Mouse (Mus musculus): ENCODE measurements around the gene Wars2. TPM values are rescaled to one million over a fixed set of nuclear protein-coding genes. Genes with fewer than 3 reads are reported as not detected.
A peak's percentile ranks its signal among the peaks of the same experiment; 100 is the strongest.

The Wars2 gene
- polyA plus RNA-seq, 1 experiment from 2014 or later, result 8.2 TPM

GRCm38 (mm10) chr3:99240811-99241738 is 100.2 kb downstream of the Wars2 start:
- no peak; the same call in 1 of the 2 replicates for ATAC-seq (ENCODE audit: insufficient read depth, low FRiP score)
- Histone ChIP-seq H3K27ac (ENCODE audit: low read length) (no peak overlapping the region), H3K9me3 (replicated peaks; ENCODE audit: control insufficient read depth, low read length) (no peaks in the 10 kb centered on the region), H3K4me1 (ENCODE audit: control insufficient read depth, insufficient read depth, low read length) (no peaks in the 10 kb centered on the region), H3K4me3 (replicated peaks; ENCODE audit: low read length) (peak overlapping the region; percentile 20; the same call in 1 of the 2 replicates), H3K4me2 (ENCODE audit: low read depth, low read length) (peak overlapping the region; percentile 19; the same call in 1 of the 2 replicates), H3K27me3 (ENCODE audit: control insufficient read depth, insufficient read depth, low read length) (peaks cover 90% of the 10 kb centered on the region), H3K9ac (ENCODE audit: low read length) (no peak overlapping the region), H3K36me3 (ENCODE audit: control insufficient read depth, insufficient read depth, low read length) (no peaks in the 10 kb centered on the region)
- WGBS, result under 1% methylated on average over 50 of the region's 50 CpGs

DNA sequence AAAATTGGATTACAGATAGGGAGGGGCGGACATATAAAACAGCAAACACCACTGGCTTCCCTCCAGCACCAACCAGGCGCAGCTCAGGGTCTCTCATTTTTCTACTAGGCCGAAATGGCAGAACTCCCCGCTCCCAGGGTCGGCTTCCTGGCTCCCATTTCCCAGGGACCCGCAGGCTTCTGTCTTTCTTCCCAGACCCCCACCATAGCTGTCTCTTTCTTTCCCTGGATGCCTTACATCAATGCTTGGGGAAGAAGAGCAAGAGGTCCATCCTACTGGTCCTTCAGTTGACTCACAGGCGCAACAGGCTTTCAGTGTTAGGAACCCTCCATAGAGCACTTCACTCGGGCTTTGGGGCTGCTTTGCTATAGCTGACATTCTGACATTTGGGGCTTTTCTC is 101.6 kb downstream of the Wars2 start:
- H3K36me3 ChIP-seq (ENCODE audit: control insufficient read depth, insufficient read depth, low read length), result no peaks in the 10 kb centered on the region
- no peak for ATAC-seq (ENCODE audit: insufficient read depth, low FRiP score)
- peaks cover 92% of the 10 kb centered on the region for H3K27me3 ChIP-seq (ENCODE audit: control insufficient read depth, insufficient read depth, low read length)
- no peaks in the 10 kb centered on the region for H3K9me3 ChIP-seq (replicated peaks; ENCODE audit: control insufficient read depth, low read length)
- H3K4me1 ChIP-seq (ENCODE audit: control insufficient read depth, insufficient read depth, low read length), result no peaks in the 10 kb centered on the region
- H3K4me2 ChIP-seq (ENCODE audit: low read depth, low read length), result no peak overlapping the region
- H3K4me3 ChIP-seq (replicated peaks; ENCODE audit: low read length), result no peak overlapping the region
- 7% methylated on average over 8 of the region's 8 CpGs for WGBS
- no peak overlapping the region for H3K9ac ChIP-seq (ENCODE audit: low read length)
- no peak overlapping the region for H3K27ac ChIP-seq (ENCODE audit: low read length)

- Histone ChIP-seq H3K36me3 (ENCODE audit: control insufficient read depth, insufficient read depth, low read length) (no peaks in the 10 kb centered on the region), H3K4me1 (ENCODE audit: control insufficient read depth, insufficient read depth, low read length) (no peaks in the 10 kb centered on the region), H3K9me3 (replicated peaks; ENCODE audit: control insufficient read depth, low read length) (no peaks in the 10 kb centered on the region), H3K27ac (ENCODE audit: low read length) (no peak overlapping the region), H3K27me3 (ENCODE audit: control insufficient read depth, insufficient read depth, low read length) (peaks cover 91% of the 10 kb centered on the region), H3K4me2 (ENCODE audit: low read depth, low read length) (no peak overlapping the region), H3K9ac (ENCODE audit: low read length) (no peak overlapping the region), H3K4me3 (replicated peaks; ENCODE audit: low read length) (no peak overlapping the region)
- no peak for ATAC-seq (ENCODE audit: insufficient read depth, low FRiP score)
- 17% methylated on average over 3 of the region's 3 CpGs for WGBS
Measured at GRCm38 (mm10) chr3:99245341-99245740, 104.5 kb downstream of the Wars2 start.

DNA sequence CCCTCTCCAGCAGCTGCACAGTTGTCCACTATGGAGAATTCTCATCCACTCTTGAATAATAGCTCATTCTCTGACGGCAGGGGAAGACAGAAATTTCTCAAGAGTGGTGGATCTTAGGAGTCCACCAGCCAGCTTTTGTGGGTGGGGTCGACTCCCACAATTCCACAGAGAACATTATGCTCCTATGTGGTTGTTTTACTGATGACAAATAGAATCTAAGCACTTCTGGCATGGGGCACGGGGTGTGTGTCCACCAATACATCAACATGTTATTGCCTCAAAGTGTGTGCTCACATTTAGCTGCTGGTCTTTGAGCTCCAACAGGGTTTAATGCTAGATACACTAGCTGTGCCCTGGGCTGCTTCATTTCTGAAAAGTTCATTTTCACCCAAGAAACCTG is 105.8 kb downstream of the Wars2 start:
- no peak for ATAC-seq (ENCODE audit: insufficient read depth, low FRiP score)
- no peak overlapping the region for H3K9ac ChIP-seq (ENCODE audit: low read length)
- no peak overlapping the region for H3K4me3 ChIP-seq (replicated peaks; ENCODE audit: low read length)
- 28% methylated on average over 3 of the region's 3 CpGs for WGBS
- no peak overlapping the region for H3K27ac ChIP-seq (ENCODE audit: low read length)
- no peaks in the 10 kb centered on the region for H3K4me1 ChIP-seq (ENCODE audit: control insufficient read depth, insufficient read depth, low read length)
- no peaks in the 10 kb centered on the region for H3K9me3 ChIP-seq (replicated peaks; ENCODE audit: control insufficient read depth, low read length)
- H3K36me3 ChIP-seq (ENCODE audit: control insufficient read depth, insufficient read depth, low read length), result no peaks in the 10 kb centered on the region
- H3K27me3 ChIP-seq (ENCODE audit: control insufficient read depth, insufficient read depth, low read length), result peaks cover 93% of the 10 kb centered on the region
- no peak overlapping the region for H3K4me2 ChIP-seq (ENCODE audit: low read depth, low read length)

DNA sequence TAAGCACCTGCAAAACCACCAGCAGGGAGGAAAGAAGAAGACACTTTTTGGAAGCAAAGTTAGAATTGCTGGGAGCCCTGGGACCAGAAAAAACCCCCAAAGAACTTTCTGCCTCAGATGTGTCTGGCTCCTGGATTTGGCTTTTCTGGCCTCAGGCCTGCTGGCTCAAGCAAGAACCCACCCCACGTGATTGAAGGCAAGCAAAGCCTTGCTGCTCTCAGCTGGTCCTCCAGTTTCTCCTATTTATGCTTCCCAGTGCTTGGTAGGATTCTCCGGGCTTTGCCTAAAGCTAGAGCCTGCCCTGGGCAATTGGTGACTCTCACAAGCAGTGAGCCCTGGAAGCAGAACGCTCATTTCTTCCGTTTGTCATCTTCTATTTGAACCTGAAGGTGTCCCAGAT is 106.7 kb downstream of the Wars2 start:
- Histone ChIP-seq H3K9ac (ENCODE audit: low read length) (no peak overlapping the region), H3K4me2 (ENCODE audit: low read depth, low read length) (no peak overlapping the region), H3K27ac (ENCODE audit: low read length) (no peak overlapping the region), H3K9me3 (replicated peaks; ENCODE audit: control insufficient read depth, low read length) (no peaks in the 10 kb centered on the region), H3K27me3 (ENCODE audit: control insufficient read depth, insufficient read depth, low read length) (peaks cover 94% of the 10 kb centered on the region), H3K4me1 (ENCODE audit: control insufficient read depth, insufficient read depth, low read length) (no peaks in the 10 kb centered on the region), H3K36me3 (ENCODE audit: control insufficient read depth, insufficient read depth, low read length) (no peaks in the 10 kb centered on the region), H3K4me3 (replicated peaks; ENCODE audit: low read length) (no peak overlapping the region)
- no peak for ATAC-seq (ENCODE audit: insufficient read depth, low FRiP score)
- 4% methylated on average over 4 of the region's 4 CpGs for WGBS

- H3K4me3 ChIP-seq (replicated peaks; ENCODE audit: low read length), result no peak overlapping the region
Measured at GRCm38 (mm10) chr3:99247996-99248801, 107.3 kb downstream of the Wars2 start.

DNA sequence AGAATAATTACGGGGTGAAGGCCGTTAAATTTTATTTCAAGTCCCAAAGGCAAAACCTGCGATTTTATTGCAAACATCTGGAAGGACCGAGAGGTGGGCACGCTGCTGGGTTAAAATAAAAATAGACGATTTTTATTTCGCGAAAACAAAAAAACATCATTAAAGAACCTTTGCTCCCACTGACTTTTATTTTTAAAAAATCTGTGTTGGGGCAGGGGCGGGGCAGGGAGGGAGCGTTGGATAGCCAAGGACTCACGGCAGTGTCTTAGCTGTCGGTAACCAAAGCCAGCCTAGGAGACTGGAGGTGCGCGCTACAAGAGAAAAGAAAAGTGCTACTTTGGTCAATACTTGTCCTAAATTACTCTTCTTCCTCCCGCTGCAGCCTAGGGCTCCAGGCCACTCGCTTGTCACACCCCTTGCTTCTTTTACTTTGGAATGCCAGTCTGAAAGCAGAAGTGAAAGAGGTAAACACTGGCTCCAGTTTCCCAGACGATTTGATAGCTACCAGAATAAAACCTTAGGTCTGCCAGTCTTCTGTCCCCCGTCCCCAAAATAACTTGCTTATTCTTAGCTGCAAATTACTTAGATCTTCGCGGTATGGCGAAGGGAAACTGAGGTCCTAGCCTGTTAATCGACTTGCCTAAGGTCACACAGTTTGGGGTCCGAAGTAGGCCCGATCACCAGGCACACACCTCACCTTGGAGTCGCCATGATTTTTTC is 108.1 kb downstream of the Wars2 start:
- Histone ChIP-seq H3K27ac (ENCODE audit: low read length) (no peak overlapping the region), H3K4me3 (replicated peaks; ENCODE audit: low read length) (no peak overlapping the region), H3K27me3 (ENCODE audit: control insufficient read depth, insufficient read depth, low read length) (peaks cover 92% of the 10 kb centered on the region), H3K4me2 (ENCODE audit: low read depth, low read length) (no peak overlapping the region), H3K9ac (ENCODE audit: low read length) (no peak overlapping the region), H3K4me1 (ENCODE audit: control insufficient read depth, insufficient read depth, low read length) (peaks cover 6% of the 10 kb centered on the region), H3K9me3 (replicated peaks; ENCODE audit: control insufficient read depth, low read length) (no peaks in the 10 kb centered on the region), H3K36me3 (ENCODE audit: control insufficient read depth, insufficient read depth, low read length) (no peaks in the 10 kb centered on the region)
- WGBS, result 2% methylated on average over 25 of the region's 25 CpGs
- no peak for ATAC-seq (ENCODE audit: insufficient read depth, low FRiP score)

More at GRCm38 (mm10) chr3:99247996-99248801, 107.3 kb downstream of the Wars2 start:
- H3K27me3 ChIP-seq (ENCODE audit: control insufficient read depth, insufficient read depth, low read length), result peaks cover 95% of the 10 kb centered on the region
- WGBS, result 2% methylated on average over 28 of the region's 28 CpGs
- H3K4me1 ChIP-seq (ENCODE audit: control insufficient read depth, insufficient read depth, low read length), result no peaks in the 10 kb centered on the region; the same call in 1 of the 2 replicates
- no peak overlapping the region for H3K27ac ChIP-seq (ENCODE audit: low read length)
- H3K36me3 ChIP-seq (ENCODE audit: control insufficient read depth, insufficient read depth, low read length), result no peaks in the 10 kb centered on the region
- H3K9me3 ChIP-seq (replicated peaks; ENCODE audit: control insufficient read depth, low read length), result no peaks in the 10 kb centered on the region
- H3K4me2 ChIP-seq (ENCODE audit: low read depth, low read length), result no peak overlapping the region
- ATAC-seq (ENCODE audit: insufficient read depth, low FRiP score), result no peak
- no peak overlapping the region for H3K9ac ChIP-seq (ENCODE audit: low read length)

- Histone ChIP-seq H3K27me3 (ENCODE audit: control insufficient read depth, insufficient read depth, low read length) (peaks cover 93% of the 10 kb centered on the region), H3K4me2 (ENCODE audit: low read depth, low read length) (no peak overlapping the region), H3K9me3 (replicated peaks; ENCODE audit: control insufficient read depth, low read length) (no peaks in the 10 kb centered on the region), H3K27ac (ENCODE audit: low read length) (no peak overlapping the region), H3K4me1 (ENCODE audit: control insufficient read depth, insufficient read depth, low read length) (peaks cover 8% of the 10 kb centered on the region), H3K4me3 (replicated peaks; ENCODE audit: low read length) (no peak overlapping the region), H3K36me3 (ENCODE audit: control insufficient read depth, insufficient read depth, low read length) (no peaks in the 10 kb centered on the region), H3K9ac (ENCODE audit: low read length) (no peak overlapping the region)
- WGBS, result 3% methylated on average over 11 of the region's 11 CpGs
- no peak for ATAC-seq (ENCODE audit: insufficient read depth, low FRiP score)
Measured at GRCm38 (mm10) chr3:99249551-99249870, 108.6 kb downstream of the Wars2 start.

Measured in stomach, embryonic 16.5 days (tissue).